Mouse (Mus musculus): ENCODE results near the gene Cyren.

The Cyren gene

DNA sequence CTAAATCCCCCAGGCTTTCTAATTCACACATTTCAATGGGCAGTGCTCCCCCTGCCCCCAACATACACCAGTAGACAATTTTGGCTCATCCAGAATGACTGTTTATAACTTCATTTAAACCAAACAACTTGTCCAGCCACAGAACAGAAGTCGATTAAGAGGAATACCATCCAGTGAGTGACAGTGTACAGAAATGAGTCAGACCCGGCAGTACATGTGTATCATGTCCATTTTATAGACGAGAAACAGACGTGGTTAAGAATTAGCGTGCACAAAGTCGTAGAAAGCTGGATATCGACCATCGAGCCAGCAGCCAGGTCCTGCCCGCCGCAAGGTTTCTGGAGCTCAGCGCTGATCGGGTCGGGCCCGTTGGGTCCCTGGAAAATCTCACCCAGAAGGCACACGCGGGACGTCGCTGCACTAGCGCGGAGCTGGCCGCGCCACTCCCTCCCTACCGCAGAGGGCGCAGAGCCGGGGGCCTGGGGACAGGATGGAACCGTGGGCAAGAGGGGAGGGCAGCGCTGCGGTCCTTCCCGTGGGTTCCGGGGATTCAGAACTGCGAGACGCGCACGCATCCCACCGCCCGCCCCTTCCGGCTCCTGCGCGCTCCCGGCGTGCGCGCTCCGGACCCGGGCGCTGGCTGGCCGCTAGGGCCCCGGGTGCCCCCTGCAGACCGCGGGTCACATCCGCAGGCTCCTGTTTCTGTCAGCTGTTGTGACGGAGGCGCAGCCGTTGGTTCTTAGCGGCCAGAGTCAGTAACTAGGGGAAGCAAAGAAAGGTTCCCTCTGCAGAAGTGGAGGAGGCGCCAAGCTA lies at the start of gene Cyren:
Gene Cyren (minus strand): TSS at position 552 of the 813 bp plus-strand sequence.
- DNase-seq (ENCODE audit: low spot score) = peak; percentile 92

DNA sequence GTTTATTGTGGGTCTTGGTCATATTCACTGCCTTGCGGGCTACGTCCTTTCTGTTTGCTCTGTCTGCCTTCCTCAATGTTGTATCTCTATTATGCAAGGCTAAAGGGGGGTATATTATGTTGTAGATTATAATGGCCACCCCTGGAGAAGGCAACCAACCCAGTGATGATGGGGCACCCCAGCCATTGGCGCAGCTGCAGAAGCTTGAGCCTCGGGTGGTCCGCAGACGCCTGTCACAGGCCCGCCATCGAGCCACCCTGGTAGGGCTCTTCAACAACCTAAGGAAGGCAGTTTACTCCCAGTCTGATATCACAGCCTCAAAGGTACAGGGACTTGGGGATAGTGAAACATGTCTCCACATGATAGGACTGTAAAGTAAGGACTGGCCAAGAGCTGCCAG lies 49.7 kb upstream of the Cyren start:
- DNase-seq (ENCODE audit: low spot score) = no peak

DNA sequence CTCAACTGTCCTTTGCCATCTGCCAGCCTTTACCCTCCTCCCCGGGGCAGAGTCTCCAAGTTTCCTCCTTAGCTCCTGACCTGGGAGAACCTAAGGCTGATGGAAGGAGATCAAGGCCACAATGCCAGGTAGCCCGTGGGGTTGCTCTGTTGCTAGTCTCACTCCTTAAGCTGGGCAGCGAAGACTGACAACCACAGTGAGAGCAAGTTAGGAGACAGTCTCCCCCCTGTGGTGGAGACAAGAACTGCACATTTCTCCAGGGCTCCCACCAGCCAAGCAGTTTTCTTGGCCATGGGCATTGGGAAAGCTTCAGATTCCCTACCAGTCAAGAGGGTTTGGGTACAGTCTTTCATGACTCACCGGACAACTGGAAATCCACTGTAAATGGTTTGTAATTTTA lies 49.3 kb upstream of the Cyren start:
- DNase-seq (ENCODE audit: low spot score) = peak; percentile 70

DNA sequence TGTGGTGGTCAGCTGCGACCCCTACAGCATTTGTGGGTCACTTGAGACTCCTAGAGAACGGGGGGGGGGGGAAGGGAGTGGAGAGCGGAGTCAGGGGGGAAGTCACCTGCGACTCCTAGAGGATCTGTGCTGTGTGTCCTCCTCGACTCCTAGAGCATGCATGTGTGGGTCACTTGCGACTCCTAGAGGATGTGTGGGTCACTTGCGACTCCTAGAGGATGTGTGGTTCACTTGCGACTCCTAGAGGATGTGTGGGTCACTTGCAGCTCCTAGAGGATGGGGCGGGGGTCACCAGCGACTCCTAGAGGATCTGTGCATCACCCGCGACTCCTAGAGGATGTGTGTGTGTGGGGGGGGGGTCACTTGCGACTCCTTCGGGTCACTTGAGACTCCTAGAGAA lies 44.1 kb upstream of the Cyren start:
- peak; percentile 30 for DNase-seq (ENCODE audit: low spot score)

DNA sequence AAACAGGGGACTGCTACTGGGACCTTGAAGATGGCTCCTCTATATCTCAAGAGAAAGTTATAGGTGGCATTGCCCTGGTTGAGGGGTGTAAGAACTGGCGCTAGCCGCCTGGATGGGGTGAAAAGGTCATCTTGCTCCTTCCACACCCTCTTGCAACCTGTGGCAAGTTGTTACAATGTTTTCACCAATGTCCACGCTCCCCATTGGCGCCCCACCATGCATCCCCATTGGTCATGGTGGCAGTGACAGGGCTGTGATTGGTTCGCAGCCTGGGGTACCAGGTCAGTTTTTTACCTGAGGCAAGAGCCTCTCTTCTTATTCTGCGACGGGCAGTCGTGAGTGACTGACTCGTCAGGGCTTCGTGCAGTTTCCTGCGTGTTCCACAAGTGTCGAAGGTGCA lies 42.8 kb upstream of the Cyren start:
- DNase-seq (ENCODE audit: low spot score) = no peak

DNA sequence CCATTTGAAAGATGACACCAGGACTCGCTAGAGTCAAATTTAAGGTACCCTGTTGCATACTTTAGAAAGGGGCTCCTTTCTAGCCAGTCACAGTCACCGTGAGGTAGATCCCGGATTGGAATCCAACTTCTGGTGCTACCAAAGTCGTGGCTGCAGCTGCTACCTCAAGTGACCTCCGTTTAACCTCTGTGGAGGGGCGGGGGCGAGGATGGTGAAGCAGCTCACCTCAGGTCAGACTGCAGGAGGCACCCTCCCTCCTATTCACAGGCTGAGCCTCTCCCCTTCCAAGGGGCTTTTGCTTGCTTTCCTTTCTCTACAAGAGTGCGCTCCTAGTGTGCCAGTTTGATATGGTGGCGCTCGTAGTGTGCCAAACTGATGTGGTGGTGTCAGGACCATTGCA lies 42.1 kb upstream of the Cyren start, which contains the start of gene Stra8:
Gene Stra8 (plus strand): TSS at position 208 of the 400 bp plus-strand sequence.
- no peak for DNase-seq (ENCODE audit: low spot score)

DNA sequence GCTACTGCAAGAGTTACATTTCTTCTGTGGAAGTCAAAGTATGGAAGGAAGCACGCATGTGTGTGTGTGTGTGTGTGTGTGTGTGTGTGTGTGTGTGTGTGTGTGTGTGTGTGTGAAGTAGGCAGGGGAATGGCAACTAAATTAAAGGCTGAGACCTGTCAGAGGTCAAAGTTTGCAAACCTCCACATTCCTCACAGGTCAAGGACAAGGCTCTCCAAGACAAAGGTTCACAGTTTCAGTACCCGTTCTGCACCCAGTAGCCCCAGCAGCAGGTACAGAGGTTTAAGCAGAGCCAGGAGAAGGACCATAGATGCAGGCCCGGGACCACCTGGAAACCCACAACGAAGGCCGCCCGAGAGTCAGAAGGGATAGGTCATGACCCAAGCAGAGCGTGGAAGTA lies 41.3 kb upstream of the Cyren start:
- no peak for DNase-seq (ENCODE audit: low spot score)

DNA sequence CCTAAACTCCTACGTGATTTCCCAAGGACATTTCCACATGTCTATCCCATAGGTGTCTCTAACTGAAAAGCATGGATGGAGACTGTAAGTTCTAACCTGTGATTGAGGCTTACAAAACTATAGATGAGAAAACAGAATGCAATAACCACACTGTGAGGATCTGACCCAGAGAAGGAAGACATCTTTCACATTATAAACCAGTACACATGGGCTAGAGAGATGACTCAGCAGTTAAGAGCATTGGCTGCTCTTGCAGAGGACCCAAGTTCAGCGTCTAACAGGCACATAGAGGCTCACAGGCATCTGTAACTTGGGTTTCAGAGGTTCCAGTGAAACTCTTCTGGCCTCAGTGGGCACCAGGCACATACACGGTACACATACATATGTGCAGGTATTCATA lies 36.6 kb upstream of the Cyren start:
- no peak for DNase-seq (ENCODE audit: low spot score)

DNA sequence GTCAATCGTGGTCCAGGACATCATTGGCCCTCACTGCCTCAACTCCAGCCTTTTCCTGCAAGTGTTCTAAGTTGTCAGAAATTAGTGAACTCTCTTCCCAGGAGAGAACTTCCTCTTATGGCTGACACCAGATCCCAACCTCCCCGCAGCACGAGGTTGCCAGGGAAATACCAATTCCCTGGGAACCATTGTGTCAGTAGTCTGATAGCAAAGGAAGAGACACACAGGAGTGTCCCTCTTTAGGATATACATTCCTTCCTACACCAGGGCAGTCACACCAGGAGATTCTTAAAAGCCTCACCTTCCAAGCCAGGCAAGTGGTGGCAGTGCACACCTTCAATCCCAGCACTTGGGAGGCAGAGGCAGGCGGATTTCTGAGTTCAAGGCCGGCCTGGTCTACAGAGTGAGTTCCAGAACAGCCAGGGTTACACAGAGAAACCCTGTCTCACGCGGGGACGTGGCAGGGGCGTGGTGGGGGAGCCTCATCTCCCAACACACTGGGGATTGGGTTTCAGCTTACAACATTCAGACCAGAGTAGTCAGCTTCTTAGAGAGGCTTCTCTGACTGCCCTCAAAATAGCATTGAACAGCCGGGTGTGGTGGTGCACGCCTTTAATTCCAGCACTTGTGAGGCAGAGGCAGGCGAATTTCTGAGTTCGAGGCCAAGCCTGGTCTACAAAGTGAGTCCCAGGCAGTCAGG lies 35.6 kb upstream of the Cyren start:
- DNase-seq (ENCODE audit: low spot score) = no peak

DNA sequence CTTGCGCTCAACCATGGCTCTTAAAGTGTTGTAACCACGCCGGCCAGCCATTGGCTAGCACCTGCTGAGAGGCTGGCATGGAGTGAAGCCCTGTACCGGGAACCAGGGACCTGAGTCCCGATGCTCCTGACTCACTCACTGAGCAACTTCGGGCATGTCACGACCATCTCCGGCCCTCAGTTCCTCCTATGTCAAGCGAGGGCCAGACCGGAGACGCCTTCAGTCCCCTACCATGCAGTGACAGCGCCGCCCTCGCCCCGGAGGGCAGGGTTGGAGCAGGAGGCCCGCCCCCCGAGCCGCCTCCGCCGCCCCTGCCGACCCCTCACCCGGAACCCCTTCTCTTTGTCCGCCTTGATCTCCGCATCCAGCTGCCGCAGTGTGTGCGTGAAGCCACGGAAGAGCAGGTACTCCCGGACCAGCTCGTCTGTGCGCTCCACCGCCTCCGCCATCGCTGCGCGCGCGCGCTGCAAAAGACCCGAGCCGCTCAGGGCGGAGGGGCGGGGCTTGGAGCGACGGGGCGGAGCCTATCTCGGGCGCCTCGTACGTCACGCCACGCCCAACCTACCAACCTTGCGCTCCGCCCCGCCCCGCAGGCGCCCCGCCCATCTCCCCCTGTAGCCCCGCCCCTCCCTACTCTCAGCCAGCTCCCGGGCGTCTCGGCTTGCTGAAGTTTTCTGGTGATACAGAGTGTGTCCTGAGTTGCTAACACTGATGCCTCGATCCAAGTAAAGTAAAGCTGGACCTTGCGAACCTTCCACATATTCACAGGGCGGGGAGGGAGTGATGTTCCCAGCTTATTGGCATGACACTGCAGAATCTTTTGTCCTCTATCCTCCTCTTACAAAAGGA lies 32.7 kb upstream of the Cyren start, which contains the start of gene Wdr91:
Gene Wdr91 (minus strand): TSS at position 506 of the 849 bp plus-strand sequence.
- peak; percentile 95 for DNase-seq (ENCODE audit: low spot score)

DNA sequence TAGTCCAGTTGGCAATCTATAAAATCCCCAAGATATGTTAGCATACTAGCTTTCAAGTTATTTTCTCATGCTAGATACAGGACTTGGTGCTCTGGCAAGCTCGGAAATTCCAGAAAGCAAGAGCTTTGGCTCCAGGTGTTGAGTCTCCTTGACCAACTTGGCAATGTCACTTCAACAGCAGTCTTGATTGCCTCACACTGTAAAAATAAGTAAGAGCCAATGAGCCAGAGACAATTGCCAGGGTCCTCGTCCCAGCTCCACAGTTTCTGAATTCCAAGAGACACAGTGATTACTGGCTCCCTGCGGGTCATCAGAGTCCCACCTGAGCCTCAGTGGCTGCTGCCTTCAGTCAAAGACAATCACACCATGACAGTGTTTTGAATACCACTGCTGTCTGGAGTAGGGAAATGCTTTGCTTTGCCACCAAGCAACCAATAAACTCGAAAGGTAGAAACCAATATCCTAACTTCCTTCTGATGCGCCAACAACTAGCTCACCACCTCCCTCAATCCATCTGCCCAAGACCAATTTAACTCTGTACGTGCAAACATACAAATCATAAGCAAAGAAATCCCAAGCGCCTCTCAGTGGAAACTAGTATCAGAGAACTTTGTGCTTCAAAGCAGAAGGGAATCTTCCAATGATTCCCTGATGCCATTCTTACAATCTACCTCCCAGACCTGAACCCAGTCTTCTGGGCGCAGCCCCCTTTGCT lies 31.9 kb upstream of the Cyren start:
- DNase-seq (ENCODE audit: low spot score) = no peak

DNA sequence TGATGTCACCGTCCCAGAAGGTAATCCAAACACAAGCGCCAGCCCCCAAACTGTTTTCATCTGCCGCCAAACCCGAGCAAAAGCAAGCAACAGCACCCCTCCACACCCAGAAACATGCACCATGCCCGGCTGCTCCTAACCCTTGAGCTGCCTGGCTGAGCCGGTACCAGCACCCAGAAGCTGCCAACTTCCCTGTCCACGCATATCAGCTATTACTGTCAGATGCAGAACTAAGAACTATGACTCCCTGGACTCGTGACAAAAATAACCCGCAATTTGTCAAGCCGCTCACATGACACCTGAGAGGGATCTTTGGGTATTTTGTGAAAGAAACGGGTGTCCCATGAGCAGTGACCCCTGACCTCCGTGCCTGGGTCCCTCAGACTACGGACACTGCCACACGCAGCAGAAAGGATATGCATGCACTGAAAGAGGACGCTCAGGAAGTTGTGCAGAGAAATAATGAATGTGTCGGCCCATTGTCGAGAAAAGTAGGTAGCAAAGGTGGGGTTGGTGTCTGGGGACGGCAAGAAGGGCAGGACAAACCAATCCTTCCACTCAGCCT lies 29.9 kb upstream of the Cyren start:
- no peak for DNase-seq (ENCODE audit: low spot score)

DNA sequence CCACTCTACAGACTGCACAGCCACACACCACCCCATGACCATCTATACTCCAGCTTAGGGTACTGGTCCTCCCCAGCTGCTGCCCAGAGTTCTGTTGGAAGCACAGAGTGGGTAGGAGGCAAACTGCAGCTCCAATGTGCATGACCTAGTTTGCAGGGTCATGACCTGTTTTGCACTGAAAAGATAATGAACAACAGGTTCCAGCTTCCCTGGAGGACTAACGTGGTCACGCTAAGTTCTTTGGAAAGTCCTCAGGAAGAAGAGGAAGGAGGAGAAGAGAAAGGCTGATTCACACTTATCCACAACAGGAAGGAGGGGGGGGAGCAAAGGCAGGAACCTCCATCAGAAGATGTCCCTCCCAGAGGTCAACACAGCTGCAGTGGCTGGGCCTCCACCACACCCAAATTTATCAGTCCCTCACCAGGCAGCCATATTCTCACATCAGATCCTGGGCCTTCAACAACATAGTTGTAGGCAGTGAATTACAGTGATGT lies 29.3 kb upstream of the Cyren start:
- DNase-seq (ENCODE audit: low spot score) = no peak

DNA sequence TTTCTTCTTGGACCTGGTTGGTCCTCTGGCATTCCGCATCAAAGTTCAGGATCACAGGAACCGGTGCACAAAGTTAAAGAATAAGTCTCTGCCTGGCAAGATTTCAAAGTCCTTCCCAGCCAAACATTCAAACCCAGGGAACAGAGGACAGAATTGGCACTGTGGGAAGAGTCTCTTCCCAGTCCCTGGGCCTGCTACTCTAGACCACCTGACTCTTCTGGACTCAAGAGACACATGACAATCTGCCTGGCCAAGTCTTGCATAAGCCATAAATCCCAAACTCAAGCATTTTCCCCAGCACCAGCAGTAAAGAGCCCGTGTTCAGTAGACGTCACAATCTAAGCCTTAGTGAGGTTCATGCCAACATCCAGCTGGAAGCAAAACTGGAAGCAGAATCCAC lies 28.8 kb upstream of the Cyren start:
- DNase-seq (ENCODE audit: low spot score) = no peak

DNA sequence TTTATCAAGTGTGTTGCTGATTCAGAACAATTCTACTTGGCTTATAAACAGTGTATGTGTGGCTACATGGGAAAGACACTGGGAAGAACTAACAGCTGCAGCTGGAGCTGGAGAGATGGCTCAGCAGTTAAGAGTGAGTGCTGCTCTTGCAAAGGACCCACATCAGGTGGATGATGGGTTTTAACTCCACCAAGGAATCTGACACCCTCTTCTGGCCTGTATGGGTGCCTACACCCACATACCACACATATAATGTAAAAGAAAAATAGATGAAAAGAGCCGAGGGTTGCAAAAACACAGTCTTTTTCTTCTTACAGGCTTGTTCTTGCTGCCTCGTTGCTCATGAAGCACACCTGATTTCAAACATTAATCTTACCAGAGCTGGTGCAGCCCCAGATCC lies 28.3 kb upstream of the Cyren start:
- no peak for DNase-seq (ENCODE audit: low spot score)

DNA sequence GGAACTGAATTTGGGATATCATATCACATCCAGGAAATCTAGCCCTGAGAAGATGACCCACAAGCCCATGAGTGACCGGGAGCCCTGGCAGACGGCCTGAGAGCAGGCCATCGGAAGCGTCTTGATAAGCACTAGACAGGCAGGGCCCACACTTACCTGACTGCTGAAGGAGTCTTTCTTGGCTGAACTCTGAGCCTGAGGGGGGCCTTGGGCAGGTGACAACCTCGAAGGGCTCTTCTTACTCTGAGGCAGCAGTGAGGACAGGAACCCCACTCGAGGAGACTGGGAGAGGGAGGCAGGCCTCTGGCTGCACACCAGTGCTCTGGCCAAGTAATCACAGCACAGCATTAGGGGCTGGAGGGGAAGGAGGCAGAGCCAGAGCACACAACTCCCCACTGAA lies 26.5 kb upstream of the Cyren start:
- DNase-seq (ENCODE audit: low spot score) = no peak

DNA sequence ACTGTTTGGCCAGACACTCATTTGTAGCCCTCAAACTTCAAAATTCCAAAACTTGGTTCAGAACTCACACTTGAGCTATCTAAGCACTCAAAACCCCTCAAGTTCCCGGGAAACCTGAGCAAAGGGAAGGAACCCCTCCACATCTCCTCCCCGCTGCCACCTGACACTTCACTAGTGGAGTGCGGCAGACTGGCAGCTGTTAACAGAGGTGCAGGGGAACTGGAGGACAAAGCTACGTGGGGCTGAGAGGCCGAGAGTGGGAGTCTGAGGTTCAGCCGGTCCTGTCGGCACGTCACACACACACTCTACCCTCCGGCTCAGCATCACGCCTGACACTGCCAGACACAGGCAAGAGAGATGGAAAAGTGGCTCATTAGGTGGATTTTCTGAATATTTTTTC lies 26.0 kb upstream of the Cyren start:
- DNase-seq (ENCODE audit: low spot score) = no peak

DNA sequence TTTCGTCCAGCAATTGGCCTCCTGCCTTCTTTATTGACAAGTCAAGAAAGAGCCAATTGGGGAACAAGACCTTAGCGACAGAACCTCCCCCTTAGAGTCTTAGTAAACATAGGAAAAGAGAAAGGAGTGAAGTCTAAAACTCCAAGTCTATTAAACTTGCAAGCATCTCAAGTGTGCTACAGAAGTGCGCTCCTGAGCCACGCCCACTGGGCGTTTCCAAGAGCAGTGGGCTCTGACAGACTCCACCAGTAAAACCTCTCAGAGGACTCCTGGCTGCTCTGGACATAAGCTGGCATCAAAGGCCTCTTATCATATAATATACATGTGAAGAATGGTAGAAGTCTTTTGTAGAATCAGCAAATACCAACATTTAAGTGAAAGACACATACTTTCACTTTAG lies 25.6 kb upstream of the Cyren start:
- no peak for DNase-seq (ENCODE audit: low spot score)

DNA sequence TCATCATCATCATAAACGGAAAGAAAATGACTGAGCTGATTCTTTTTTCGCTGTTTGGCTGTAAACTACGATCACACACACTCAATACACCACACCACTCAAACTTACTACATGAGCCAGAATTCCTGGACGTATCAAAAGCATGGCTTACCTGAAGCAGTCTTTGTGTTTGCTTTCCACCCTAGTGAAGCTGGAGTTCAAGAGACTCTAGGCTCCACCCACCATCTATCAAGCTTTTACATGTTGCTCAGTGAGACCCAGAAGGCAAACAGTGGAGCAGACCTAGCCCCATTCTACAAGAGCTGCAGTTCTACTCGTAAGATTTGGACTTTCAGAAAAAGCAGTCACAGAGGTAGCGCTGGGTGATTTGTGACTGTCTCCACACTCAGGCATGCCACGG lies 24.7 kb upstream of the Cyren start:
- DNase-seq (ENCODE audit: low spot score) = no peak

DNA sequence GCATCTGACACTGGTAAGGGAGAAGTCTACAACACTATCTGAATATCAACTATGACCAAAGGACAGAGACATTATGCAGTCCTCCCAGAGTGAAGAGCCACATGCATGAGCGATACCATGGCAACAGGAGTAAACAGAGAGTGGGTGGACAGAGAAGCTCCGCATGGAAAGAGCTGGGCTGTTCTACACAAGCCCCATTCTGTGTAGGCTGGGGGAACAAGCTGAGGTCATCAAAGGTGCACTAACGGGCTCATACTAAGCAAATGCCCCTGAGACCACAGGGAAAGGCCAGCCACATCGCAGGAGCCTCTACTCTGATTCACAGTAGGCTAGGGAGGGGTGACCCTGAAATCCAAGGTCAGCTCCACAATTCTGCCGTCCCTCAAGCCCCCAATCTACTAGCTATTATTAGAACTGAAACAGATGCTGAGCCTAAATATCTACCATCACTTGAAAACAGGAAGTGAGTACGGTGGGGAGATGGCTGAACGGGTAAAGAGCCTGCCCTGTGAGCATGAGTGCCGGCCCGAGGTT lies 24.1 kb upstream of the Cyren start:
- DNase-seq (ENCODE audit: low spot score) = no peak

DNA sequence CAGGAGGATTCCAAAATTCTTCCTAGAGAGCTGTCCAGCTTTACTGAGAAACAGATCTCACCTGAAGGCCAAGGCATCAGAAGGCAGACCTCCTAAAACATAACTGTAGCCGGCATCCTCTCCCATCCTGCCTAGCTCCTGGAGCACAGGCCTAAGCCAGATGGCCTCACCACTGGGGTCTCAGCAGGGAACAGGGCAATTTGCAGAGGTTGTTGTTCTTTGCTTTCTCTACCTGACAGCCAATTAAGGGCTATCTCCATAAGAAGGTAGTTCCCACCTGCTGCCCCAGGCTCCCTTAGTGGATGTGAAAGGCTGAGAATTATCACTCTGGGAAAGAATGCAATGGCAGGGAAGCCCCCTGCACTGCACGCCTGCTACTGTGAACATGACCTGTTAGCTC lies 23.1 kb upstream of the Cyren start:
- DNase-seq (ENCODE audit: low spot score) = no peak
